Mouse (Mus musculus): ENCODE results near the gene Wrb. TPM values are rescaled to one million over a fixed set of nuclear protein-coding genes. Genes with fewer than 3 reads are reported as not detected.
A peak's percentile ranks its signal among the peaks of the same experiment; 100 is the strongest.
"Not testable (repeated sequence)": the region's sequence is repeated elsewhere in the genome, so short reads cannot be mapped to it uniquely, and the experiment has no call there.

Wrb gene
- 10 to 100 TPM; 14.6 to 15.8 TPM for total RNA-seq (2021)

GRCm38 (mm10) chr16:96145110-96145800 is at the start of gene Wrb:
Gene Wrb (plus strand): TSS chr16:96145407.
- intact Hi-C loops (cut with DNase I) = loop anchor here (5.0 kb wide), 2 partner anchors 63 to 98 kb away; partner anchors contain the start of gene Brwd1

GRCm38 (mm10) chr16:96095966-96096365 is 49.2 kb upstream of the Wrb start:
- no peak for DNase-seq (ENCODE audit: low spot score)
- intact Hi-C loops (cut with DNase I) = no loop called here

More at GRCm38 (mm10) chr16:96145110-96145800, at the start of gene Wrb:
- DNase-seq (ENCODE audit: low spot score) = peak; percentile 100

GRCm38 (mm10) chr16:96097811-96098210 is 47.4 kb upstream of the Wrb start:
- DNase-seq (ENCODE audit: low spot score); intact Hi-C loops (cut with DNase I): not testable (repeated sequence)

GRCm38 (mm10) chr16:96103036-96103435 is 42.2 kb upstream of the Wrb start:
- no peak for DNase-seq (ENCODE audit: low spot score)
- intact Hi-C loops (cut with DNase I) = no loop called here

GRCm38 (mm10) chr16:96109673-96110072 is 35.5 kb upstream of the Wrb start:
- no peak for DNase-seq (ENCODE audit: low spot score)

GRCm38 (mm10) chr16:96110655-96111345 is 34.4 kb upstream of the Wrb start:
- intact Hi-C loops (cut with DNase I) = no loop called here
- DNase-seq (ENCODE audit: low spot score) = no peak

More at GRCm38 (mm10) chr16:96109673-96110072, 35.5 kb upstream of the Wrb start:
- intact Hi-C loops (cut with DNase I) = no loop called here

GRCm38 (mm10) chr16:96112769-96113168 is 32.4 kb upstream of the Wrb start:
- intact Hi-C loops (cut with DNase I) = no loop called here
- no peak for DNase-seq (ENCODE audit: low spot score)

GRCm38 (mm10) chr16:96114729-96115128 is 30.5 kb upstream of the Wrb start:
- DNase-seq (ENCODE audit: low spot score) = no peak
- intact Hi-C loops (cut with DNase I) = no loop called here

GRCm38 (mm10) chr16:96120022-96120623 is 25.1 kb upstream of the Wrb start:
- intact Hi-C loops (cut with DNase I) = no loop called here
- DNase-seq (ENCODE audit: low spot score) = no peak

GRCm38 (mm10) chr16:96126684-96127171 is 18.5 kb upstream of the Wrb start:
- DNase-seq (ENCODE audit: low spot score) = no peak
- intact Hi-C loops (cut with DNase I) = loop anchor here (2.0 kb wide), 1 partner anchor 44 kb away; the partner anchor contains the start of gene Brwd1

GRCm38 (mm10) chr16:96127288-96127656 is 17.9 kb upstream of the Wrb start:
- intact Hi-C loops (cut with DNase I) = loop anchor here (2.0 kb wide), 1 partner anchor 44 kb away; the partner anchor contains the start of gene Brwd1
- DNase-seq (ENCODE audit: low spot score) = no peak

- peak; percentile 94 for DNase-seq (ENCODE audit: low spot score)
- intact Hi-C loops (cut with DNase I) = loop anchor here (2.0 kb wide), 2 partner anchors 15 to 45 kb away; partner anchors contain the start of gene Brwd1
These were observed 17.4 kb upstream of the Wrb start, which contains the start of gene Hmgn1 for GRCm38 (mm10) chr16:96127657-96128344. Gene Hmgn1 (minus strand): TSS chr16:96127729.

GRCm38 (mm10) chr16:96128466-96128865 is 16.7 kb upstream of the Wrb start:
- intact Hi-C loops (cut with DNase I) = loop anchor here (2.0 kb wide), 1 partner anchor 14 kb away; no protein-coding TSS in a partner anchor
- DNase-seq (ENCODE audit: low spot score) = no peak

- intact Hi-C loops (cut with DNase I) = loop anchor here (5.0 kb wide), 2 partner anchors 62 to 97 kb away; partner anchors contain the start of gene Brwd1
- DNase-seq (ENCODE audit: low spot score) = not testable (repeated sequence)
These were observed 478 bp upstream of the Wrb start for GRCm38 (mm10) chr16:96144748-96145109.

GRCm38 (mm10) chr16:96145814-96146213 is 607 bp downstream of the Wrb start:
- intact Hi-C loops (cut with DNase I) = loop anchor here (5.0 kb wide), 2 partner anchors 64 to 99 kb away; partner anchors contain the start of gene Brwd1
- DNase-seq (ENCODE audit: low spot score) = no peak

- no peak for DNase-seq (ENCODE audit: low spot score)
- intact Hi-C loops (cut with DNase I) = loop anchor here (5.0 kb wide), 2 partner anchors 67 to 102 kb away; partner anchors contain the start of gene Brwd1
These were observed 3.6 kb downstream of the Wrb start for GRCm38 (mm10) chr16:96148834-96149233.

- intact Hi-C loops (cut with DNase I) = loop anchor here (5.0 kb wide), 2 partner anchors 67 to 102 kb away; partner anchors contain the start of gene Brwd1
- DNase-seq (ENCODE audit: low spot score) = no peak
These were observed 4.1 kb downstream of the Wrb start for GRCm38 (mm10) chr16:96149311-96149710.

- intact Hi-C loops (cut with DNase I) = no loop called here
These were observed 5.8 kb downstream of the Wrb start for GRCm38 (mm10) chr16:96150995-96151394.

GRCm38 (mm10) chr16:96151551-96151950 is 6.3 kb downstream of the Wrb start:
- intact Hi-C loops (cut with DNase I) = no loop called here
- no peak for DNase-seq (ENCODE audit: low spot score)

More at GRCm38 (mm10) chr16:96150995-96151394, 5.8 kb downstream of the Wrb start:
- DNase-seq (ENCODE audit: low spot score) = peak; percentile 35

All from heart, postnatal 25 days (tissue).